Mouse (Mus musculus): Measurements from ENCODE around the gene Mark4.

Gene Mark4

DNA sequence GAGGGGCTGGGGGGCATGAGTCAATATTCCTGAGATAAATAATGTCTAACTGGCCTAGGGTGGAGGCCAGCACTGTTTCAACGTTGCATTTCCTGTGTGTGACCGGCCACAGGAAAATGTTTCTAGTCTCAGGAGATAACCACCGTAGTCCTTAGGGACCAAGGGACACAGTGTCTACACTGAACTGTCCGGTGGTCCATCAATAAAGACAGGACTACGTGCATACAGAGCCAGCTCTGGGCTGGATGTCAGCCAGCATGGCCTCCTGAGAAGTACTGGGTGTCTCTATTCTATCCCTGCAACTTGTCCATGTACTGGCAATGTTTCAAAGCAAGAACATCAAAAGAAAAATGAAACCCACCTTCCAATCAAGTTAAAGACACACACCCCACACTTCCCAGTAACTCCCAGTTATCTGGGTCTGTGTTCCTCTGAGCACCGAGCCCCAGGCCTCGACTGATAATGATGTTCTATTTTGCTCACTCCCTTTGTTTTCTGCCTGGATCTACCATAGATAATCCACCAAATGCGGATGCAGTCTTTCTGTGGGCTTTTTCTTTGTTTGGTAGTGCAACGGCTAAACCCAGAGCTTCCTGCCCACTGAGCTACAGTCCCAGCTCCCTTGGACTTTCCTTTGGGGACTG lies 17.1 kb downstream of the Mark4 start:
- peak; percentile 45 to 56 for DNase-seq (ENCODE audit: inconsistent age in 2 of 2, low spot score in 1 of 2)

GRCm38 (mm10) chr7:19437048-19437447 lies 21.6 kb downstream of the Mark4 start:
- DNase-seq (ENCODE audit: inconsistent age in 2 of 2, low spot score in 1 of 2): no peak

GRCm38 (mm10) chr7:19436276-19436675 lies 22.3 kb downstream of the Mark4 start:
- DNase-seq (ENCODE audit: inconsistent age in 2 of 2, low spot score in 1 of 2): no peak

GRCm38 (mm10) chr7:19432475-19432874 lies 26.1 kb downstream of the Mark4 start:
- DNase-seq (ENCODE audit: inconsistent age in 2 of 2, low spot score in 1 of 2): no peak

DNA sequence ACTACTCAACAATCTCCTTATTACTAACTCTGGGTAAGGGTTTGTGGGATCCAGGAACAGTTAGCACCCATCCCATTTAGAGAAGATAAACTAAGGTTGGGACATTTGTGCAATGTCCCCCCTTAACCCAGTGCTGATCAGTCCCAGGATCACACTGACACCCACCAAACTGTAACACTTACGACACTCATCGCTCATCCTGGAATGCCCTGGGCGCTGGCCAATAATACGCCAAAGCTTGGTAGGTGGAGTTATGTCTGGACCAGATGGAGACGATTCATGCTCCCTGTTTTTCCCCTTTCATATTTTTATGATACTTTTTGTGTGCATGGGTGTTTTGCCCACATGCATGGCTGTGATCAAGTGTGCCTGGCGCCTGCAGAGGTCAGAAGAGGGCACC lies 28.2 kb downstream of the Mark4 start:
- no peak for DNase-seq (ENCODE audit: inconsistent age in 2 of 2, low spot score in 1 of 2)

- DNase-seq (ENCODE audit: inconsistent age in 2 of 2, low spot score in 1 of 2): no peak
These were observed 28.9 kb downstream of the Mark4 start for GRCm38 (mm10) chr7:19429726-19430125.

DNA sequence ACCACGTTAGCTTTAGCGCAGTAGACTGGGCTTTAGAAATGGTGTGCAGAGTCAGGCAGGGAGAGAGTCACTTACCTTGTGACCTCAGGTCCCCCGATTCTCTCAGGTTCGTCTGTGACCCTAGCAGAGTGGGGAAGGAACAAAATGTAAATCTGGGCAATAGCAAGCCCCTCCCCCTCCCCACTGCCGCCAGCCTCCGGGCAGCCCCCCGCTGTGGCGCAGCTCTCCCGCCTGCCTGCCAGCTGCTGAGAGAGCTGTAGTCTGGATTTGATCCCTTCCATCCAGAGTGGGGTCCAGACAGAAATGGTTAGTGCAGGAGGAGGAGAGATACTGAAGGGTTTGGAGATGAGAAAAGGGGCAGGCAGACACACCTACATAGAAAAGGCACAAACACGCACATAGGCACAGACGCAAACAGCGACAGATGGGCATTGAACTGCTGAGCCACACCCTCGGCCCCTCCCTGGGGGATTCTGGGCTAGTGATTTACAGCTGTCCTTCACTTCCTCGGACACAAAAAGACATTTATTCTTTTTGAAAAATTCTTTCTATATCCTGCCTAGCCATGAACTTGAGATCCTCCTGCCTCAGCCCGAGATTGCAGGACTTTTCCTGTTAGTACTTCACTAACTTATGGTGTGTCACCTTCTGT lies 30.5 kb downstream of the Mark4 start:
- no peak for DNase-seq (ENCODE audit: inconsistent age in 2 of 2, low spot score in 1 of 2)

- no peak for DNase-seq (ENCODE audit: inconsistent age in 2 of 2, low spot score in 1 of 2)
These were observed 31.7 kb downstream of the Mark4 start for GRCm38 (mm10) chr7:19426888-19427287.

GRCm38 (mm10) chr7:19426349-19426748 lies 32.3 kb downstream of the Mark4 start:
- no peak for DNase-seq (ENCODE audit: inconsistent age in 2 of 2, low spot score in 1 of 2)

DNA sequence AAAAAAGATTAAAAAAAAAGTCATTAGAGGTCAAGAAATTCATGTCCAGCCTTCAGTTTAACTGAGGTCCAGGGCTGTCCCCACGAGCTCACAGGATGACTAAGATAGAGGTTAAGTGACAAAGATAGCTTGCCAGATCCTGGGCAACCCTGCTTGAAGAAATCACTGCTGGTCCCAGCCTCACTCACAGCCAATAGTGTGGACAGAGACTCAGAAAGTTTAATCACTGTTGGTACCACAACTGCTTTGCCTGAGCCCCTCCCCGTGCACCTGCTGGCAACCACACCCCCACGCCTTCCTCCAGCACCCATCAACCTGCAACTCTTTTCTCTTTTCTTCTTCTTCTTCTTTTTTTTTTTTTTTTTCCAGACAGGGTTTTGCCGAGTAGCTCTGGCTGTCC lies 34.6 kb downstream of the Mark4 start:
- DNase-seq (ENCODE audit: inconsistent age in 2 of 2, low spot score in 1 of 2): no peak

GRCm38 (mm10) chr7:19423083-19423482 lies 35.5 kb downstream of the Mark4 start:
- no peak for DNase-seq (ENCODE audit: inconsistent age in 2 of 2, low spot score in 1 of 2)

- DNase-seq (ENCODE audit: inconsistent age in 2 of 2, low spot score in 1 of 2): peak; percentile 92 to 95
These were observed 37.6 kb downstream of the Mark4 start for GRCm38 (mm10) chr7:19420821-19421636.

DNA sequence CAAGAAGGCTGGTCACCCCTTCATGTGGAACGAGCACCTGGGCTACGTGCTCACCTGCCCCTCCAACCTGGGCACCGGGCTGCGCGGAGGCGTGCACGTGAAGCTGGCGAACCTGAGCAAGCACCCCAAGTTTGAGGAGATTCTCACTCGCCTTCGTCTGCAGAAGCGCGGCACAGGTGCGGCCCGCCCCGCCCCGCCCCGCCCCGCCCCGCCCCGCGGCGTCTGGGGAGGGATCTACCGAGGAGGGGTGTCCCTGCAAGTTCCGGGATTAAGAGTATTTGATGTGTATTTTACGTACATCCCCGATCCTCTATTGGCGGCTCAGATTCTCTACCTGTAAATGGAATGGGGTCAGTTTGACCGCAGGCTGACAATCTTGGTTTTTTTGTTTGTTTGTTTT lies 38.5 kb downstream of the Mark4 start:
- no peak for DNase-seq (ENCODE audit: inconsistent age in 2 of 2, low spot score in 1 of 2)

DNA sequence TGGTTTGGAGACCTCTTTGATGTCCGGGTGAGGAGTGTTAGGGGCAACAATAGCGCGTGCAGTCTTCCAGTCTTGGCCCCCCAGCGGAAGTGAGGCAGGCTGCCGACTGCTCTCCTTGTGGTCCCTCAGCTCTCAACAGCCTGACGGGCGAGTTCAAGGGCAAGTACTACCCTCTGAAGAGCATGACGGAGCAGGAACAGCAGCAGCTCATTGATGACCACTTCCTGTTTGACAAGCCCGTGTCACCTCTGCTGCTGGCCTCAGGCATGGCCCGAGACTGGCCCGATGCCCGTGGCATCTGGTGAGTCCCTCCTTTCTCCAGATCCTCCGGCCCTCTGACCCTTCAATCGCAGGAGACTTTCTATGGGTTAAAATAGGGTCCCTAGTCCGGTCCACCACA lies 42.0 kb downstream of the Mark4 start:
- no peak for DNase-seq (ENCODE audit: inconsistent age in 2 of 2, low spot score in 1 of 2)

DNA sequence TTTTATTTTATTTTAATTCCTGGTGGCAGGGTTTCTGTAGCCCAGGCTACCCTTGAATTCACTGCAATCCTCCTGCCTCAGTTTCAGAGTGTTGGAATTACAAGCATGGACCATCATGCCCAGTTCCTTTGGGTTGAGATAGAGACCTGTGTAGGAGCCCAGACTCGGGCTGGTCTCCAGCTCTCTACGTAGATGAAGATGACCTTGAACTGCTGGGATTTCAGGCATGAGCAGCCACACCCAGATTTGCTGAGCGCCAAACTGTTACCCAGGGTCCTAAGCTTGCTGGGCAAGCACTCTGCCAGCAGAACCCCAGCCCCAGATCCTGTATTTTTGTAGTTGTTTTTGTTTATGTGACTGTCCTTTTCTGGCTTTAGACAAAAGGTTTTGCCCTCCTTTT lies 45.1 kb downstream of the Mark4 start:
- no peak for DNase-seq (ENCODE audit: inconsistent age in 2 of 2, low spot score in 1 of 2)

DNA sequence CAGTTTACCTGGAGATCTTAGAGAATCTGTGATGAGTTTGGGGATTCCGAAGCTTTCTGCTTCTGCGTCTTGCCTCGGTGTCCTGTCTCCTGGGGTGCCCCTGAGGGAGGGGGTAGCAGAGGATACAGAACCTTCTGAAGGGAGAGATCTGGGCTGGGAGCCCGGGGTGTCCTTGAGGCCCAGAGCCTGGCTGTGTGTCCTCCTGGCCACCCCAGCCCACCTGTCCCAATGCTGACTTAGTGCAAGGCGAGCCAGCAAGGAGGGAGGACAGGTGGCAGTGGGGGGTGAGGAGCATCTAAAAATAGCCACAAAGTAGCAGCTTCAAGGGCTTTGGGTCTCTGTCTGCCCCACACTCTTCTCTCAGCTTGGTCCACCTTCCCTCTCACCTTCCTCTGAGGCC lies 46.8 kb downstream of the Mark4 start:
- DNase-seq (ENCODE audit: inconsistent age in 2 of 2, low spot score in 1 of 2): peak in 1 of 2 experiments; percentile 37

DNA sequence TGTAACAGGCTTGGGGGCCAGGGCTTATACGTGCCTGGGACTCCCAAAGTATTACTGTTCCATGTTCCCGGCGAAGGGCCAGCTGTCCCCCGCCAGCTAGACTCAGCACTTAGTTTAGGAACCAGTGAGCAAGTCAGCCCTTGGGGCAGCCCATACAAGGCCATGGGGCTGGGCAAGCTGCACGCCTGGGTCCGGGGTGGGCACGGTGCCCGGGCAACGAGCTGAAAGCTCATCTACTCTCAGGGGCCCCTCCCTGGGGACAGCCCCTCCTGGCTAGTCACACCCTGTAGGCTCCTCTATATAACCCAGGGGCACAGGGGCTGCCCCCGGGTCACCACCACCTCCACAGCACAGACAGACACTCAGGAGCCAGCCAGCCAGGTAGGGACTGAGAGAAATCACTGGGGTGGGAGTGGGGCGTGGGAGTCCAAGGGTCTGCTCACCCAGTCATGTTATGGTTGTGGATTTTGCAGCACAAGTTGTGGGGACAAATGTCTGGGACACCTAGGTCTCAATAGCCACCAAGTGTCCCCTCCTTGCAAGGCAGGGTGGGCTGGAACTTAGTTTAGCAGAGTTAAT lies 47.8 kb downstream of the Mark4 start:
- DNase-seq (ENCODE audit: inconsistent age in 2 of 2, low spot score in 1 of 2): peak; percentile 75 to 87

- DNase-seq (ENCODE audit: inconsistent age in 2 of 2, low spot score in 1 of 2): no peak
These were observed 48.9 kb downstream of the Mark4 start for GRCm38 (mm10) chr7:19409753-19410152.

- peak; percentile 76 to 95 for DNase-seq (ENCODE audit: inconsistent age in 2 of 2, low spot score in 1 of 2)
These were observed 53.2 kb downstream of the Mark4 start for GRCm38 (mm10) chr7:19405417-19405816.

GRCm38 (mm10) chr7:19404476-19404875 lies 54.1 kb downstream of the Mark4 start, which contains the start of gene Ckm:
Gene Ckm (plus strand): TSS chr7:19404776.
- no peak for DNase-seq (ENCODE audit: inconsistent age in 2 of 2, low spot score in 1 of 2)

- DNase-seq (ENCODE audit: inconsistent age in 2 of 2, low spot score in 1 of 2): peak; percentile 62 to 76
These were observed 54.8 kb downstream of the Mark4 start, which contains the start of gene Klc3 for GRCm38 (mm10) chr7:19403731-19404296. Gene Klc3 (minus strand): TSS chr7:19404104.

Measured in adrenal gland, adult (tissue).